Mouse (Mus musculus): ENCODE data around the gene Celf6. TPM values are rescaled to one million over a fixed set of nuclear protein-coding genes. Genes with fewer than 3 reads are reported as not detected.

The Celf6 gene
- polyA plus RNA-seq, 1 experiment = not detected

- peak; percentile 29 for TF ChIP-seq TCF12 (IDR thresholded peaks at IDR 0.05; ENCODE audit: insufficient read depth, poor library complexity, severe bottlenecking)
- TF ChIP-seq MAX (IDR thresholded peaks at IDR 0.05; ENCODE audit: low read depth) = no peak
- peak; percentile 60 for TF ChIP-seq REST (IDR thresholded peaks at IDR 0.05; ENCODE audit: insufficient read depth, insufficient read length)
- TF ChIP-seq POLR2AphosphoS2 (IDR thresholded peaks at IDR 0.05; ENCODE audit: insufficient read length, low read depth) = peak; percentile 97
- no peak for TF ChIP-seq USF1 (IDR thresholded peaks at IDR 0.05; ENCODE audit: low read depth)
- no peak for TF ChIP-seq E2F4 (IDR thresholded peaks at IDR 0.05; ENCODE audit: insufficient read depth)
- no peak for TF ChIP-seq TCF3 (IDR thresholded peaks at IDR 0.05; ENCODE audit: insufficient read length, low read depth)
- peak; percentile 92 for TF ChIP-seq SRF (IDR thresholded peaks at IDR 0.05; ENCODE audit: control insufficient read depth, insufficient read length, low read depth)
- TF ChIP-seq POLR2A (IDR thresholded peaks at IDR 0.05; ENCODE audit: insufficient read length, low read depth) = peak; percentile 98
- TF ChIP-seq MYOG (IDR thresholded peaks at IDR 0.05; ENCODE audit: control insufficient read depth in 1 of 3, insufficient read depth in 1 of 3, insufficient read length in 2 of 3, low read depth in 2 of 3) = peak in 2 of 3 experiments; percentile 63 to 70
- TF ChIP-seq CEBPB (IDR thresholded peaks at IDR 0.05; ENCODE audit: insufficient read depth, poor library complexity, severe bottlenecking) = no peak
- TF ChIP-seq MYOD1 (IDR thresholded peaks at IDR 0.05; ENCODE audit: control insufficient read depth in 1 of 3, insufficient read length in 2 of 3, low read depth in 2 of 3) = peak in 2 of 3 experiments; percentile 76 to 91
These were observed 78.4 kb downstream of the Celf6 start, which contains the start of gene Pkm for GRCm38 (mm10) chr9:59655958-59656634. Gene Pkm, plus strand, starts transcription at chr9:59656368.

More at GRCm38 (mm10) chr9:59655958-59656634, 78.4 kb downstream of the Celf6 start, which contains the start of gene Pkm:
- Histone ChIP-seq H3K79me2 (ENCODE audit: control insufficient read depth, insufficient read depth) (peaks cover 68% of the 10 kb centered on the region), H3K4me2 (ENCODE audit: low read depth) (peak within 1 kb of the TSS; percentile 82), H3K36me3 (ENCODE audit: control insufficient read depth, insufficient read depth) (peaks cover 15% of the 10 kb centered on the region), H3ac (ENCODE audit: control insufficient read depth, insufficient read length) (peak within 1 kb of the TSS; percentile 84), H3K4me3 (peak within 1 kb of the TSS; percentile 95), H3K27me3 (ENCODE audit: control insufficient read depth, insufficient read depth, insufficient read length) (no peaks in the 10 kb centered on the region)

Other genes starting within 250 kb of the Celf6 start
- gene Bbs4, start 224.4 kb upstream of the Celf6 start, polyA plus RNA-seq (2012; fragmentation: generic; extraction: Trizol) = 3.8 TPM
- 38.1 TPM for gene Arih1, start 91.3 kb upstream of the Celf6 start, polyA plus RNA-seq (2012; fragmentation: generic; extraction: Trizol)
- 131 TPM for gene Hexa, start 38.4 kb upstream of the Celf6 start, polyA plus RNA-seq (2012; fragmentation: generic; extraction: Trizol)
- gene Tmem202, start 38.1 kb upstream of the Celf6 start, polyA plus RNA-seq (2012; fragmentation: generic; extraction: Trizol) = 1.2 TPM
- 11.4 TPM for gene Parp6, start 39.4 kb downstream of the Celf6 start, polyA plus RNA-seq (2012; fragmentation: generic; extraction: Trizol)
- gene Pkm, start 78.5 kb downstream of the Celf6 start, polyA plus RNA-seq (2012; fragmentation: generic; extraction: Trizol) = 3,717 TPM
- gene Gramd2, start 102.2 kb downstream of the Celf6 start, polyA plus RNA-seq (2012; fragmentation: generic; extraction: Trizol) = 1.5 TPM
- gene Senp8, start 172.8 kb downstream of the Celf6 start, polyA plus RNA-seq (2012; fragmentation: generic; extraction: Trizol) = 2.6 TPM
- 3.5 TPM for gene Myo9a, start 173.0 kb downstream of the Celf6 start, polyA plus RNA-seq (2012; fragmentation: generic; extraction: Trizol)

All from myocyte (in vitro differentiated cells).